Mouse (Mus musculus) forebrain, embryonic 11.5 days (tissue): ENCODE results near the gene Pcdh9. TPM values are rescaled to one million over a fixed set of nuclear protein-coding genes. Genes with fewer than 3 reads are reported as not detected.

Experiments
- ATAC-seq: fragments of 200-750 bp; cut with Nextera tagmentation; replicated peaks from 2 replicates; pipeline ENCODE4 v1.8.0; 2017; ENCODE audit warnings: moderate TSS enrichment; ENCODE audit not compliant: low FRiP score
- DNase-seq: peaks from one replicate; pipeline ENCODE4 v3.0.0-alpha.2; 2017; ENCODE audit warnings: low spot score
- H3K27ac ChIP-seq: fragments of 300-500 bp; sonication (generic); 2 replicates; pipeline ENCODE4 v1.5.1; 2014; ENCODE audit warnings: low read depth, low read length
- H3K27me3 ChIP-seq: fragments of 300-500 bp; sonication (generic); 2 replicates; pipeline ENCODE4 v1.6.1; 2014; ENCODE audit warnings: mild to moderate bottlenecking, low read length, mixed read lengths; ENCODE audit not compliant: control insufficient read depth, insufficient read depth
- H3K36me3 ChIP-seq: fragments of 300-500 bp; sonication (generic); 2 replicates; pipeline ENCODE4 v1.6.1; 2014; ENCODE audit warnings: mild to moderate bottlenecking, low read length, moderate library complexity, mixed read lengths; ENCODE audit not compliant: control insufficient read depth, insufficient read depth
- H3K4me1 ChIP-seq: fragments of 300-500 bp; sonication (generic); replicated peaks from 2 replicates; pipeline ENCODE4 v1.6.1; 2014; ENCODE audit warnings: low read length, mixed read lengths; ENCODE audit not compliant: control insufficient read depth, insufficient read depth
- H3K4me2 ChIP-seq: fragments of 300-500 bp; sonication (generic); 2 replicates; pipeline ENCODE4 v1.6.1; 2014; ENCODE audit warnings: low read depth, mild to moderate bottlenecking, low read length, moderate library complexity, mixed read lengths; ENCODE audit not compliant: severe bottlenecking
- H3K4me3 ChIP-seq: fragments of 300-500 bp; sonication (generic); 2 replicates; pipeline ENCODE4 v1.5.1; 2014; ENCODE audit warnings: low read depth, low read length
- H3K9ac ChIP-seq: fragments of 300-500 bp; sonication (generic); 2 replicates; pipeline ENCODE4 v1.6.1; 2014; ENCODE audit warnings: low read length
- H3K9me3 ChIP-seq: fragments of 300-500 bp; sonication (generic); 2 replicates; pipeline ENCODE4 v1.6.1; 2016; ENCODE audit warnings: low read length, mixed read lengths; ENCODE audit not compliant: control insufficient read depth
- WGBS: fragments of 180-500 bp; shearing (Covaris S2); extraction: QIAGEN DNeasy Blood & Tissue Kit; methylation state at CpG from one replicate; pipeline ENCODE4 v1.1.7; 2014; 5-methylcytosine and 5-hydroxymethylcytosine counted together
- polyA plus RNA-seq: library from polyadenylated mRNA; unstranded; fragments of >200 nt; fragmentation: Nextera tagmentation; extraction: Ambion mirVana; gene quantifications from 2 replicates; pipeline ENCODE4 v1.2.1, GENCODE M21; 2014

Gene Pcdh9
- 54.0 and 54.5 TPM in 2 replicates for polyA plus RNA-seq

- Histone ChIP-seq H3K9ac (peak within 1 kb of the TSS; percentile 64), H3K27me3 (no peaks in the 10 kb centered on the region; the same call in 1 of the 2 replicates), H3K9me3 (no peaks in the 10 kb centered on the region), H3K36me3 (no peaks in the 10 kb centered on the region; the same call in 1 of the 2 replicates), H3K4me2 (peak within 1 kb of the TSS; percentile 83), H3K4me3 (peak within 1 kb of the TSS; percentile 53), H3K27ac (peak within 1 kb of the TSS; percentile 41; the same call in 1 of the 2 replicates), H3K4me1 (peaks cover 3% of the 10 kb centered on the region; the same call in 1 of the 2 replicates)
- DNase-seq (peak; percentile 97), ATAC-seq (peak; percentile 99)
- WGBS = under 1% methylated on average over 50 of the region's 50 CpGs
These were observed at the start of gene Pcdh9 for GRCm38 (mm10) chr14:93890519-93891370. TSS of gene Pcdh9 (minus strand) at chr14:93890679.

- WGBS = 72% methylated on average over 1 of the region's 1 CpGs
- no peak for DNase-seq
- Histone ChIP-seq H3K9me3 (no peaks in the 10 kb centered on the region), H3K36me3 (no peaks in the 10 kb centered on the region), H3K4me1 (no peaks in the 10 kb centered on the region), H3K27me3 (no peaks in the 10 kb centered on the region), H3K27ac (no peak overlapping the region), H3K4me3 (no peak overlapping the region), H3K4me2 (no peak overlapping the region), H3K9ac (no peak overlapping the region)
- ATAC-seq = no peak
These were observed 16.4 kb upstream of the Pcdh9 start for GRCm38 (mm10) chr14:93906928-93907327.

GRCm38 (mm10) chr14:93898533-93898932 is 8.1 kb upstream of the Pcdh9 start:
- DNase-seq = no peak
- Histone ChIP-seq H3K27me3 (no peaks in the 10 kb centered on the region), H3K27ac (no peak overlapping the region)

GRCm38 (mm10) chr14:93895131-93895530 is 4.7 kb upstream of the Pcdh9 start:
- 88% methylated on average over 3 of the region's 3 CpGs for WGBS
- no peak overlapping the region for H3K9ac ChIP-seq
- ATAC-seq = no peak
- peaks cover 3% of the 10 kb centered on the region; the same call in 1 of the 2 replicates for H3K4me1 ChIP-seq
- H3K4me3 ChIP-seq = no peak overlapping the region
- H3K36me3 ChIP-seq = no peaks in the 10 kb centered on the region
- H3K4me2 ChIP-seq = no peak overlapping the region
- no peak for DNase-seq
- no peaks in the 10 kb centered on the region for H3K9me3 ChIP-seq
- no peak overlapping the region for H3K27ac ChIP-seq
- H3K27me3 ChIP-seq = no peaks in the 10 kb centered on the region; the same call in 1 of the 2 replicates

More at GRCm38 (mm10) chr14:93898533-93898932, 8.1 kb upstream of the Pcdh9 start:
- no peaks in the 10 kb centered on the region for H3K9me3 ChIP-seq
- H3K4me3 ChIP-seq = no peak overlapping the region
- ATAC-seq = no peak
- no peak overlapping the region for H3K9ac ChIP-seq
- H3K36me3 ChIP-seq = no peaks in the 10 kb centered on the region
- no peaks in the 10 kb centered on the region for H3K4me1 ChIP-seq
- no peak overlapping the region for H3K4me2 ChIP-seq

GRCm38 (mm10) chr14:93891371-93891746 is 880 bp upstream of the Pcdh9 start:
- Histone ChIP-seq H3K27me3 (no peaks in the 10 kb centered on the region; the same call in 1 of the 2 replicates), H3K4me1 (peaks cover 3% of the 10 kb centered on the region; the same call in 1 of the 2 replicates), H3K4me2 (peak overlapping the region; percentile 83), H3K36me3 (no peaks in the 10 kb centered on the region; the same call in 1 of the 2 replicates), H3K9me3 (no peaks in the 10 kb centered on the region), H3K9ac (peak overlapping the region; percentile 64), H3K27ac (no peak overlapping the region), H3K4me3 (peak overlapping the region; percentile 53)
- ATAC-seq = no peak
- DNase-seq = peak; percentile 65
- under 1% methylated on average over 13 of the region's 13 CpGs for WGBS

GRCm38 (mm10) chr14:93889839-93890518 is 500 bp downstream of the Pcdh9 start:
- Histone ChIP-seq H3K9ac (peak overlapping the region; percentile 63), H3K27me3 (no peaks in the 10 kb centered on the region; the same call in 1 of the 2 replicates), H3K4me1 (peaks cover 3% of the 10 kb centered on the region; the same call in 1 of the 2 replicates), H3K36me3 (no peaks in the 10 kb centered on the region; the same call in 1 of the 2 replicates), H3K27ac (peak overlapping the region; percentile 31; the same call in 1 of the 2 replicates), H3K4me3 (peak overlapping the region; percentile 53), H3K9me3 (no peaks in the 10 kb centered on the region), H3K4me2 (peak overlapping the region; percentile 83)
- peak; percentile 60 for DNase-seq
- peak; percentile 37 for ATAC-seq
- WGBS = 0% methylated on average over 20 of the region's 20 CpGs

GRCm38 (mm10) chr14:93889231-93889630 is 1.2 kb downstream of the Pcdh9 start:
- ATAC-seq (no peak), DNase-seq (no peak)
- H3K27ac ChIP-seq = no peak overlapping the region
- no peaks in the 10 kb centered on the region; the same call in 1 of the 2 replicates for H3K27me3 ChIP-seq
- WGBS = 17% methylated on average over 6 of the region's 6 CpGs
- H3K4me3 ChIP-seq = peak overlapping the region; percentile 53
- H3K9me3 ChIP-seq = no peaks in the 10 kb centered on the region
- H3K36me3 ChIP-seq = no peaks in the 10 kb centered on the region; the same call in 1 of the 2 replicates
- peak overlapping the region; percentile 83 for H3K4me2 ChIP-seq
- H3K9ac ChIP-seq = peak overlapping the region; percentile 63
- peaks cover 3% of the 10 kb centered on the region; the same call in 1 of the 2 replicates for H3K4me1 ChIP-seq

GRCm38 (mm10) chr14:93888346-93888745 is 2.1 kb downstream of the Pcdh9 start:
- Histone ChIP-seq H3K4me2 (peak overlapping the region; percentile 83), H3K9ac (no peak overlapping the region), H3K27me3 (no peaks in the 10 kb centered on the region; the same call in 1 of the 2 replicates), H3K27ac (no peak overlapping the region), H3K4me3 (peak overlapping the region; percentile 53), H3K4me1 (peaks cover 3% of the 10 kb centered on the region; the same call in 1 of the 2 replicates), H3K9me3 (no peaks in the 10 kb centered on the region), H3K36me3 (no peaks in the 10 kb centered on the region; the same call in 1 of the 2 replicates)
- DNase-seq (no peak), ATAC-seq (no peak)
- 75% methylated on average over 5 of the region's 5 CpGs for WGBS
